Mouse (Mus musculus): ENCODE data around the gene Mrrf.
A peak's percentile ranks its signal among the peaks of the same experiment; 100 is the strongest.

Mrrf gene

GRCm38 (mm10) chr2:36136300-36136941 lies at the start of gene Mrrf, which contains the start of gene Rbm18:
Mrrf (plus strand) TSS chr2:36136389.
Rbm18 (minus strand) TSS chr2:36136773.
- peak; percentile 93 to 94 for DNase-seq (ENCODE audit: low spot score in 2 of 2)

GRCm38 (mm10) chr2:36089190-36089589 lies 47.0 kb upstream of the Mrrf start:
- no peak for DNase-seq (ENCODE audit: low spot score in 2 of 2)

GRCm38 (mm10) chr2:36090853-36091741 lies 45.1 kb upstream of the Mrrf start:
- no peak for DNase-seq (ENCODE audit: low spot score in 2 of 2)

GRCm38 (mm10) chr2:36092748-36093147 lies 43.4 kb upstream of the Mrrf start:
- no peak for DNase-seq (ENCODE audit: low spot score in 2 of 2)

GRCm38 (mm10) chr2:36093301-36093700 lies 42.9 kb upstream of the Mrrf start:
- no peak for DNase-seq (ENCODE audit: low spot score in 2 of 2)

- DNase-seq (ENCODE audit: low spot score in 2 of 2): no peak
These were observed 42.2 kb upstream of the Mrrf start for GRCm38 (mm10) chr2:36093914-36094475.

GRCm38 (mm10) chr2:36097129-36097815 lies 38.9 kb upstream of the Mrrf start:
- DNase-seq (ENCODE audit: low spot score in 2 of 2): no peak

GRCm38 (mm10) chr2:36098021-36098420 lies 38.2 kb upstream of the Mrrf start:
- DNase-seq (ENCODE audit: low spot score in 2 of 2): no peak

- DNase-seq (ENCODE audit: low spot score in 2 of 2): no peak
These were observed 36.5 kb upstream of the Mrrf start for GRCm38 (mm10) chr2:36099739-36100138.

- DNase-seq (ENCODE audit: low spot score in 2 of 2): no peak
These were observed 34.2 kb upstream of the Mrrf start for GRCm38 (mm10) chr2:36101866-36102558.

- DNase-seq (ENCODE audit: low spot score in 2 of 2): no peak
These were observed 33.6 kb upstream of the Mrrf start for GRCm38 (mm10) chr2:36102559-36102946.

GRCm38 (mm10) chr2:36103069-36103554 lies 33.1 kb upstream of the Mrrf start:
- DNase-seq (ENCODE audit: low spot score in 2 of 2): no peak

GRCm38 (mm10) chr2:36103555-36104367 lies 32.4 kb upstream of the Mrrf start:
- DNase-seq (ENCODE audit: low spot score in 2 of 2): no peak

- DNase-seq (ENCODE audit: low spot score in 2 of 2): no peak
These were observed 31.7 kb upstream of the Mrrf start for GRCm38 (mm10) chr2:36104436-36104955.

GRCm38 (mm10) chr2:36104956-36105741 lies 31.0 kb upstream of the Mrrf start, which contains the start of gene Lhx6:
Lhx6 (minus strand) TSS chr2:36105408.
- no peak for DNase-seq (ENCODE audit: low spot score in 2 of 2)

- DNase-seq (ENCODE audit: low spot score in 2 of 2): no peak
These were observed 27.6 kb upstream of the Mrrf start for GRCm38 (mm10) chr2:36108615-36109014.

- no peak for DNase-seq (ENCODE audit: low spot score in 2 of 2)
These were observed 23.6 kb upstream of the Mrrf start for GRCm38 (mm10) chr2:36112632-36113031.

- DNase-seq (ENCODE audit: low spot score in 2 of 2): no peak
These were observed 9.3 kb upstream of the Mrrf start for GRCm38 (mm10) chr2:36126795-36127429.

GRCm38 (mm10) chr2:36127973-36128372 lies 8.2 kb upstream of the Mrrf start:
- no peak for DNase-seq (ENCODE audit: low spot score in 2 of 2)
